Mouse (Mus musculus): Measurements from ENCODE around the gene Rccd1.

- no peak for TF ChIP-seq CTCF (IDR thresholded peaks at IDR 0.05; ENCODE audit: low read depth)
- no peak for TF ChIP-seq EP300 (IDR thresholded peaks at IDR 0.05; ENCODE audit: low read depth)
These were observed 30.0 kb downstream of the Rccd1 start, which contains the start of gene Prc1 for GRCm38 (mm10) chr7:80294062-80294763.
